ENCODE assay signal across 15 mouse cellular contexts in the genomic region with DNA sequence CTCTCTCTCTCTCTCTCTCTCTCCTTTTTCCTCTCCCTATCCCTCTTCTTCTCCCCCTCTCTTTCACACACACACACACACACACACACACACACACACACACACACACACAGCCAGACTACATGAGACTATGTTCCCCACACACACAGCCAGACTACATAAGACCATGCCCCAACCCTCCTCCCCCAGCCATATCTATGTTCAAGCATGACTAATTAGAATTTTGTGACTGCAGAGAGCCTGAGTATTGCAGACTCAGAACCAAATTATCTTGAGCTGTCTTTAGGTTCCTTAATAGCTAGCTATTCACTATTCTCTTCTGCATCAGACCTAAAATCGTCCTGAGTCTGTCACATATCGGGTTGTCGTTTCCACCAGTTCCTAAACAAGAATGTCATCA. TPM values are rescaled to one million over a fixed set of nuclear protein-coding genes. Genes with fewer than 3 reads are reported as not detected.
DNase-seq lines count a peak whose midpoint lies in the region; ATAC-seq and TF ChIP-seq lines count a peak whose summit lies in the region.
"Had no signal": no experiment of that assay in that cellular context is flagged by ENCODE, and none has a peak within 500 bp of the region (broad histone marks: within the 10 kb centered on the region; RNA-seq: fewer than 3 reads in every experiment).

No protein-coding gene starts in this region.

- no peak for TF ChIP-seq POLR2A in limb, embryonic 14.5 days (IDR thresholded peaks at IDR 0.05; ENCODE audit: borderline replicate concordance, extremely low read depth, insufficient read depth, insufficient read length)

- WGBS in heart, embryonic 14.5 days = 71% methylated on average over 3 of the region's 3 CpGs
- 66% methylated on average over 3 of the region's 3 CpGs for WGBS in stomach, embryonic 14.5 days
- WGBS in stomach, postnatal 0 days = 78% methylated on average over 3 of the region's 3 CpGs
- WGBS in limb, embryonic 14.5 days = 78% methylated on average over 3 of the region's 3 CpGs

- no peak overlapping the region for H3K9ac ChIP-seq in heart, embryonic 14.5 days (ENCODE audit: low read length)
- no peak overlapping the region for H3K9ac ChIP-seq in stomach, embryonic 14.5 days (replicated peaks; ENCODE audit: low read depth, low read length)
- no peak overlapping the region for H3K9ac ChIP-seq in stomach, postnatal 0 days (ENCODE audit: low read length)
- H3K9ac ChIP-seq in limb, embryonic 14.5 days (ENCODE audit: low read depth, low read length, severe bottlenecking) = no peak overlapping the region

- H3K27me3 ChIP-seq in heart, embryonic 14.5 days (ENCODE audit: control insufficient read depth, insufficient read depth, low read length) = no peaks in the 10 kb centered on the region
- no peaks in the 10 kb centered on the region for H3K27me3 ChIP-seq in stomach, embryonic 14.5 days (ENCODE audit: control insufficient read depth, insufficient read depth, low read length)
- H3K27me3 ChIP-seq in stomach, postnatal 0 days (ENCODE audit: control insufficient read depth, insufficient read depth, low read length) = no peaks in the 10 kb centered on the region
- no peaks in the 10 kb centered on the region for H3K27me3 ChIP-seq in limb, embryonic 14.5 days (ENCODE audit: control insufficient read depth, insufficient read depth, low read length)
- H3K27me3 ChIP-seq: Patski had no signal

- DNase-seq in heart, adult 8-10 months (ENCODE audit: low spot score) = no peak
- no peak for DNase-seq in stomach, postnatal 0 days (ENCODE audit: low spot score)
- DNase-seq in limb, embryonic 14.5 days (ENCODE audit: low spot score) = no peak
- DNase-seq in spleen, adult 18-20 months = no peak
- DNase-seq in adrenal gland, adult (ENCODE audit: inconsistent age in 2 of 2, low spot score in 1 of 2) = no peak
- no peak for DNase-seq in frontal cortex, postnatal 36 days (ENCODE audit: low spot score in 2 of 2)
- DNase-seq: adrenal gland, adult 2 months; B cell, adult 2 months; kidney, adult 18-20 months; lung, postnatal 4 days had no signal

- no peak overlapping the region for H3K4me3 ChIP-seq in heart, embryonic 14.5 days (ENCODE audit: control insufficient read depth in 1 of 2, insufficient read depth in 1 of 2, low read depth in 1 of 2, low read length in 2 of 2)
- no peak overlapping the region for H3K4me3 ChIP-seq in stomach, embryonic 14.5 days (ENCODE audit: low read depth, low read length)
- H3K4me3 ChIP-seq in stomach, postnatal 0 days (ENCODE audit: low read depth, low read length) = no peak overlapping the region
- no peak overlapping the region for H3K4me3 ChIP-seq in limb, embryonic 14.5 days (replicated peaks; ENCODE audit: low read length)
- H3K4me3 ChIP-seq: layer of hippocampus, adult 2 months; myocyte had no signal

- H3K9me3 ChIP-seq in heart, embryonic 14.5 days (ENCODE audit: control insufficient read depth, low read length) = no peaks in the 10 kb centered on the region
- no peaks in the 10 kb centered on the region for H3K9me3 ChIP-seq in stomach, embryonic 14.5 days (ENCODE audit: control insufficient read depth, low read depth, low read length)
- no peaks in the 10 kb centered on the region for H3K9me3 ChIP-seq in stomach, postnatal 0 days (ENCODE audit: control insufficient read depth, low read length)
- no peaks in the 10 kb centered on the region for H3K9me3 ChIP-seq in limb, embryonic 14.5 days (ENCODE audit: control insufficient read depth, low read length)

- H3K27ac ChIP-seq in heart, embryonic 14.5 days (replicated peaks in 1 of 2; ENCODE audit: control insufficient read depth in 1 of 2, insufficient read depth in 1 of 2, low read depth in 2 of 2, low read length in 2 of 2) = peak overlapping the region; percentile 72 to 92; a peak in 3 of 4 replicates
- H3K27ac ChIP-seq in stomach, embryonic 14.5 days (ENCODE audit: low read length) = peak overlapping the region; percentile 88
- no peak overlapping the region; the same call in 1 of the 2 replicates for H3K27ac ChIP-seq in stomach, postnatal 0 days (replicated peaks)
- H3K27ac ChIP-seq in limb, embryonic 14.5 days (replicated peaks; ENCODE audit: low read depth, low read length) = 0 out of 2 replicates have a peak overlapping the region, but pooled peaks have one; percentile 15
- H3K27ac ChIP-seq: layer of hippocampus, adult 2 months had no signal

- H3K36me3 ChIP-seq in heart, embryonic 14.5 days (ENCODE audit: control insufficient read depth, insufficient read depth, low read length) = no peaks in the 10 kb centered on the region
- H3K36me3 ChIP-seq in stomach, embryonic 14.5 days (ENCODE audit: control insufficient read depth, insufficient read depth, low read length) = no peaks in the 10 kb centered on the region
- H3K36me3 ChIP-seq in stomach, postnatal 0 days (ENCODE audit: control insufficient read depth, insufficient read depth, low read length) = no peaks in the 10 kb centered on the region
- no peaks in the 10 kb centered on the region for H3K36me3 ChIP-seq in limb, embryonic 14.5 days (ENCODE audit: control insufficient read depth, insufficient read depth, low read length)

- ATAC-seq in heart, embryonic 14.5 days (ENCODE audit: insufficient number of reproducible peaks, insufficient read depth, low FRiP score, low read depth) = no peak
- ATAC-seq in stomach, embryonic 14.5 days (ENCODE audit: insufficient number of reproducible peaks, insufficient read depth, low FRiP score, low read depth) = no peak
- ATAC-seq in stomach, postnatal 0 days (ENCODE audit: low FRiP score, low TSS enrichment) = no peak
- no peak for ATAC-seq in limb, embryonic 14.5 days (ENCODE audit: low FRiP score, low read depth)
- ATAC-seq: Patski had no signal

- TF ChIP-seq EP300 in stomach, postnatal 0 days (optimal IDR thresholded peaks at IDR 0.05) = no peak

- TF ChIP-seq CTCF in stomach, postnatal 0 days (IDR thresholded peaks at IDR 0.05; ENCODE audit: low read depth) = no peak

- peaks cover 45 to 52% of the 10 kb centered on the region in 2 experiments for H3K4me1 ChIP-seq in heart, embryonic 14.5 days (ENCODE audit: control insufficient read depth in 2 of 2, insufficient read depth in 2 of 2, low read length in 2 of 2)
- peaks cover 23% of the 10 kb centered on the region for H3K4me1 ChIP-seq in stomach, embryonic 14.5 days (ENCODE audit: control insufficient read depth, insufficient read depth, low read length)
- H3K4me1 ChIP-seq in stomach, postnatal 0 days (replicated peaks; ENCODE audit: control insufficient read depth, insufficient read depth) = peaks cover 12% of the 10 kb centered on the region; the same call in 1 of the 2 replicates
- peaks cover 42% of the 10 kb centered on the region for H3K4me1 ChIP-seq in limb, embryonic 14.5 days (ENCODE audit: control insufficient read depth, insufficient read depth, low read length)

- H3K4me2 ChIP-seq in heart, embryonic 14.5 days (ENCODE audit: low read length) = no peak overlapping the region
- H3K4me2 ChIP-seq in stomach, embryonic 14.5 days (replicated peaks; ENCODE audit: low read depth, low read length) = no peak overlapping the region
- no peak overlapping the region for H3K4me2 ChIP-seq in stomach, postnatal 0 days (replicated peaks; ENCODE audit: low read depth)
- no peak overlapping the region for H3K4me2 ChIP-seq in limb, embryonic 14.5 days (replicated peaks; ENCODE audit: low read depth, low read length, severe bottlenecking)

RNA-seq across cellular contexts. Expression of a gene that starts 39.5 kb away (rescaled TPM):
- polyA plus RNA-seq in heart, embryonic 14.5 days (2014; fragmentation: Nextera tagmentation; extraction: Ambion mirVana) = 37.9 and 39.4 TPM in 2 replicates
- 10 to 100 TPM in 3 of 4 experiments, 1 to 10 TPM in 1; 9.9 to 18.2 (median 14.5) TPM for total RNA-seq in heart, adult 8-10 months (2022)
- 23.5 and 27.1 TPM in 2 replicates for polyA plus RNA-seq in stomach, embryonic 14.5 days (2014; fragmentation: Nextera tagmentation; extraction: Ambion mirVana)
- 10.7 and 11.5 TPM in 2 replicates for polyA plus RNA-seq in stomach, postnatal 0 days (2015; fragmentation: Nextera tagmentation; extraction: Ambion mirVana)
- polyA plus RNA-seq in limb, embryonic 14.5 days (2012; rRNA removed) = 27.4 TPM in 2 replicates
- 29.2 and 36.1 TPM in 2 replicates for polyA plus RNA-seq in limb, embryonic 14.5 days (2014; fragmentation: Nextera tagmentation; extraction: Ambion mirVana)

RNA-seq across cellular contexts. Expression of a gene that starts 55.5 kb away (rescaled TPM):
- polyA plus RNA-seq in heart, embryonic 14.5 days (2014; fragmentation: Nextera tagmentation; extraction: Ambion mirVana) = 46.6 and 49.8 TPM in 2 replicates
- 10 to 100 TPM; 41.4 to 47.5 (median 46.5) TPM for total RNA-seq in heart, adult 8-10 months (2022)
- polyA plus RNA-seq in stomach, embryonic 14.5 days (2014; fragmentation: Nextera tagmentation; extraction: Ambion mirVana) = 44.8 and 49.7 TPM in 2 replicates
- polyA plus RNA-seq in stomach, postnatal 0 days (2015; fragmentation: Nextera tagmentation; extraction: Ambion mirVana) = 46.4 and 48.1 TPM in 2 replicates
- 69.8 and 89.3 TPM in 2 replicates for polyA plus RNA-seq in limb, embryonic 14.5 days (2012; rRNA removed)
- 62.2 and 69.8 TPM in 2 replicates for polyA plus RNA-seq in limb, embryonic 14.5 days (2014; fragmentation: Nextera tagmentation; extraction: Ambion mirVana)
